Mouse (Mus musculus) lung, adult 18-20 months (tissue): ENCODE measurements around the gene Kcnj5.

Experiments used
- DNase-seq, 2 experiments: peaks; one replicate each; pipeline ENCODE4 v3.0.0; 2022; ENCODE audit warnings: mixed read lengths in 2 of 2

Gene Kcnj5

DNA sequence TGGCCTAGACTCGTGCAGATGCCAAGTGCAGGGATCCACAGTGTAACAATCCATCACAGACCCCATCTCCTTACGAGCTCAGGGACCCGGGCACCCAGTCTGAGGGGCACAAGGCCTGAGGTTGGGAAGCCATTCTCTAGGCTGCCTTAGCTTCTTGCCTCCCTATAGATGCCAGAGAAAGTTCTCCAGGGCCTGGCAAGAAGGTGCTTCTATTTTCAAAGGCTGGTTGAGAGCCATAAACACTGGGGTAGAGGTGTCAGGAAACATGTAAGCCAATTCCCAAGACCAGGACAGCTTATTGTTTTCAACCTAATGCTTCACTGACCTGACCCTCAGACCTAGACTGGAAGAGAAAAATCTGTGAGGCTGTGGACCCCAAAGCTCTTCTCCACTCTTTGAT lies 28.2 kb downstream of the Kcnj5 start:
- DNase-seq, result no peak

DNA sequence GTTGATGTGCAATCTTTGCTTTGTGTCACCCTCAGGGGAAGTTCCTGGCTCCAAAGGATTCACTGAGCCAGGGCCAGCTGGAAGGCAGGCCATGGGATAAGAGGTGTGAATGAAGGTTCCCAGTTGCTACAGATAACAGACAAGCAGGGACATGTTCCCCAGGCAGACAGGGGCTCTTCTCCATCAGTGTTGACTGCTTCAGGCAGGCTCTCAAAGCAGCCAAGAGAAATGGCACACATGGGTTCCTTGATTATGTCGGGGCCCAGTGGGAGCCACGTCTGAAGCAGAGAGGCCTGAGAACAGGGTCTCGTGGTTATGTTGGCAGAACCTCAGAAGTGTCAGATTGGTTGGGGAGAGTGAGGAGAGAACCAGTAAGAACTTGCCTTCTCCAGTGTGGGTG lies 30.1 kb downstream of the Kcnj5 start:
- DNase-seq, result peak; percentile 22 to 47

DNA sequence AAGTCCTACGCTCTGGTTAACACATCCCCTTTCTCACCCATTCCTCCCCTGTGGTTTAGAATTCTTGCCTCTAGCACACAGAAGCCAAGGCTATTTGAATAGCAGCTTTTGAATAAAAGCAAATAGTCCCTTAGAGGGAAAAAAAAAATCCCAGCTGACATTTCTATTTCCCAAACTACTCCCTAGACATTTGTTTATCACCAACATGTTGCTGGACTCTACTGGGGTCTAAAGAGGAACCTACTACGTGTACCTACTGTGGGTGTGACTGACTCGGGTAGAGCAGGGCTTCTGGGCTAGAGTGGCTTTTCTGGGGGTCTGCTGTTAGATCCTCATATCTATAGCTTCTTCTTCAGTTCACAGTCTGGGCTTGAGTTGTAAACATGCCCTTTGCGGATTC lies 31.9 kb downstream of the Kcnj5 start:
- no peak for DNase-seq

DNA sequence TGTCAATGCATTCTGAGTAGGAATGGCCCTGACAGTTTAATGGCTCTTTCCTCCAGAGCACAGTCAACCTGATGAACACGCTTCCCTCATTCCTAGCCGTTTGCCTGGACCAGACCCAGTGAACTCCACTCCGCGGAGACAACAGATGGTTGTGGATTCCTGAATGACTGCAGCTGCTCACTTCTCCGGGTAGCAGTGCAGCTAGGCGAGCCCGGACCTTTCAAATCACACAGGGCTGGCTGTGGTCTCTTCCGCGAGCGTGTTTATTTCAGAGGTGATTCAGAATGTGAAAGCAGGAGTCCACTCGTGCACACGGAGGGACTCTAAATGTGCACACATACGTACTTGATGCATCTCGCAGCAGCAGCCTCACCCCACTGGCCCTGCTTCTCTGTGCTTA lies 32.4 kb downstream of the Kcnj5 start:
- DNase-seq, result no peak

DNA sequence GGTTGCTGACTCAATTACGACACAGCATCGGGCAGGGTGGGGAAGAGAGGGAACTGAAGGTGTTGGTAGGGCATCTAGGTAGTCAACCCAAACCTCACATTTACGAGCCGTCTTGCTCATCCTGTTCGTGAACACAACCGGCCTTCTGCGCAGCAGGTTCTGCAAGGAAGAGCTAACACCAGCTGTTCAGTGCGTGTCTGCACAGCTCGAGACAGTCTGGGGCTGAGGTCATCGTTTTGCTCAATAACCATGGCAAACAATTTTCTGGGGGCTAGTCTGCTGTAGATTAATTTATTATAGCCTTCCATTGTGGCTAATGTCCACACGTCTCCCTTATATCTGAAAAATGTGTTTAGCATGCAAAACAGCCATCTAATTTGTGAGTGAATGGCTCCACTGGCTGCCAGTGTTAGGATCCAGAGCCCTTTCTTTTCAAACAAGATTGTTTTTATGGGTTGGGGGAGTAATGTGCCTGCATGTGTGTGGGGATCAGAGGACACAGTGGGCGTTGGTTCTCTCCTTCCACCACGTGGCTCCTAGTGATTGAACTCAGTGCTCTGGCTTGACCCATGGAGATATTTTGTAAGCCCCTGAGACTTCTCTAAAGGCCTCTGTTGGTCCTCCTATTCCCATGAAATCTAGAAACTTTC lies 41.5 kb downstream of the Kcnj5 start:
- DNase-seq, result no peak

DNA sequence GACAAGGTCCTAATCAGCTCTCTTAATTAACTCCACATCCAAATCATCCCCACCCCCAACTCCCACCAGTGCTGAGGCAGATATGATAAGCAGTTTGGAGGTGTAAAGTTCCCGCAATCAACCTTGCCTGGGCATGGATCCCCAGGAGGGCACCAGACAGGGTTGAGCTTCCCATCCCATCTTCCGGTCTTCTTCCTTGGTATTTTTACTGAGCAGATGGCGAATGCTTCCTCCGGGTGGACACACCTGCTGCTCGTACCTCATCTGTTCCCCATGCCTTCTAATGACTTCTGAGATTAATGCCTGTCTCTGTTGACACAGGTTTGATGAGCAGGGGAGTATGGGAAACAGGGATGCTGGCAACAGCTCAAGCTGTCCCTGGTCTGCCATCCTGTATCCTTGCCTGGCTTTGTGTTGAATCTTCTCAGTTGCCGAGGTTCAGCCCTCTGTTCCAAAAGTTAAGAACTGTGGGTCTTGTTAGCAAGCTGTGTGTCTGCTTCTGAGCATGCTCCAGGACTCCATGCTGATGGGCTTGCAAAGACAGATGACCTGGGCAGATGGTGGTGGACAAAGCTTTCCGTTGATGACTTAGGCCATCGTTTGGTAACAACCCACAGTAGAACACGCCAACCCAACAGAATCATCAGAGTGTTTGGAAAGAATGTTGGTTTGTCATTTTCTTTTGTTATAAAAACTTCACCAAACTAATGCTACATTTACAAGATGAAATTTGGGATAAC lies 48.9 kb downstream of the Kcnj5 start:
- no peak for DNase-seq

DNA sequence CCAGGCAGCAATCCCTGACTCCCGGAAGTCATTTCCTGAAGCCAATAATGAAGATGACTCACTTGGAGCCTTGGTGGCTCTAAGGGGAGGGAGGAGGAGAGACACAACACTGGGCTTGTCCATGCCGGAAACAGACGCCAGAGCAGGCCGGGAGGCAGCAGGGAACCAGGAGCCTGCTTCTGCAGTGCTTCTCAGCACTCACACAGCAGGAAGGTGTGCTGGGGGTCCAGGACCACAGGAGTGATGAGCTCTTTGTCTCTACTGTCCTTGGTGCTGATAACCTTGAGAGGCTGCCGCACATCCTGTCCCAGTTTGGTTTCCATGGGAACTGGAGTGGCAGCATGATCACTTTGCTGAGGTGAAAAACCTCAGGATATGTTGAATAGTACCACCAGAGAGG lies 51.5 kb downstream of the Kcnj5 start:
- DNase-seq, result peak in 1 of 2 experiments; percentile 5

DNA sequence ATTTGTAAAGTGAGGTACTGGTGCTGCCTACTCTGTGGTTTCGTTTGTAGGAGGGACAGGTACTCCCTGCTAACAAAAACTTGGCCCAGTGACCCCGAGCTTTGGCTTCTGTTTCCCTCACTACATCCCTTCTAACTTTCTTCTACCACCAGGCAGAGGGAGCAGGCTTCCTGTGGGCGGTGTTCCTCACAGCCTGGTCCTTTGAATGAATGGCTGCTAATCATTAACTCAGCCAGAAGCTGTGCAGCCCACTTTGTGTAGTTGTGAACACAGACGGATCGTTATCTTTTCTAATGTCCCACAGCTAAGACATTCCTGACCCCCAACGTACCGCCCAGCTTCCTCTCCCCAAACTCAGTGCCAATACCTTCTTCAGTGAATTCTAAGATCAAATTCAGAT lies 52.5 kb downstream of the Kcnj5 start:
- DNase-seq, result no peak

DNA sequence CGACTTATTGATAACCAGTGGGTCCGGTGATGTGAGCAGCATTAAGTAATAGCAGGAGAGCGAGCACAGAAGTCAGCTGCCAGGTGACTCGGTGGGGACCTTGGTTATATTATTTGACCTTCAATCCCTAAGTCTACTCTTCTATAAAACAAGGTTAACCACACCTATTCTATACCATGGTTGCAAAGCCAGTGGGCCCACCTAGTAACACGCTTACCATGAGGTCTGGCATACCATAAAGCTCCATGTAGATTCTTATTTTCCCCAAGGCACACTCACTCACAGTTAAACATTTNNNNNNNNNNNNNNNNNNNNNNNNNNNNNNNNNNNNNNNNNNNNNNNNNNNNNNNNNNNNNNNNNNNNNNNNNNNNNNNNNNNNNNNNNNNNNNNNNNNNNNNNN lies 60.6 kb downstream of the Kcnj5 start:
- DNase-seq, result no peak

DNA sequence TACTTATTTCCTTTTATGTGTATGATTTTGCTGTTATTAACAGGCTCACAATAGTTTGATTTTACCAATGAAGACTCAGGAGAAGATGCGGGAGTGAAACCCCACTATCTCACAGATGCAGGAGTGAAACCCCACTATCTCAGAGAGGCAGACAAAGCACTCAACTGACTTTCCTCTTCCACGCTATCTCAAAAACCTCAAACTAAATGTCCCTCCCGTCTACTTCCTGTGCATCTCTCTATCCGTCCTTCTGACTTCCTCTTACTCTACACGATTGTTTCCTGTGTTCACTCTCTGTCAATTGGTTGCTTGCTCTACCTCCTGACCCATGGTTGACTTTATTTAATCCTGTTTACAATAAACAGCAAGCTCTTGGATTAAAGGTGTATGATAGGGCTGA lies 63.7 kb downstream of the Kcnj5 start:
- no peak for DNase-seq

DNA sequence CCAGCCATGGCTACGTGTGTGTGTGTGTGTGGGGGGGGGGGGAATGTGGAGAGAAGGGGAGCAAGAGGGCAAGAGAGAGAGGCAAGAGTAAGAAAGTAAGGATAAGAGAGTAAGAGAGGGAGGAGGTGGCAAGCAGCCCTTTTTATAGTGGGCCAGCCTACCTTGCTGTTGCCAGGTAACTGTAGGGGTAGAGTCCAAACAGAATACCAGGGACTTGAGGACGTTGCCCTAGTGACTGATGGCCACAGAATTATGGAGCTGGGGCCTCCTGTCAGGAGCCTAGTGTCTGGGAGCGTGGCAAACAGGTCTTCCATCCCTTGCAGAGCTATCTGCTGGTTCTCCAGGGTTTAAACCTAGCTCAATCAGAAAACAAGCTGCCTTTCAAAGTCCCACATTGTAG lies 64.4 kb downstream of the Kcnj5 start:
- DNase-seq, result no peak

DNA sequence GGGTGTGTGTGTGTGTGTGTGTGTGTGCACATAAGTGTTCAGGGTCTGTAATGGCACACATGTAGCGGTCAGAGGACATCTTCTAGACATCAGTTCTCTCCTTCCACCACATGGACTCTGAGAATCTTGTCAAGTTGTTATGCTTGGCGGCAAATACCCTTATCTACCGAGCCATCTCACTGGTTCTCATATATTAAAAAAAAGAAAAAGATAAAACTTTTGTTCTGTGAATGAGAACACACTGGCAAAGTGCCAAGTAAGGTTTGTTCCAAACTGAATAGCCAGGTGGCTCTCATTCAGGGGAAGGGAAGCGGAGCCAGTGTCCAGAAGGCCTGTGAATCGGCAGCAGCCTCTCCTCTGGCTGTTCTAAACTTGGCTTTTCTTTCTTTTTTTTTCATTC lies 66.1 kb downstream of the Kcnj5 start:
- DNase-seq, result no peak

DNA sequence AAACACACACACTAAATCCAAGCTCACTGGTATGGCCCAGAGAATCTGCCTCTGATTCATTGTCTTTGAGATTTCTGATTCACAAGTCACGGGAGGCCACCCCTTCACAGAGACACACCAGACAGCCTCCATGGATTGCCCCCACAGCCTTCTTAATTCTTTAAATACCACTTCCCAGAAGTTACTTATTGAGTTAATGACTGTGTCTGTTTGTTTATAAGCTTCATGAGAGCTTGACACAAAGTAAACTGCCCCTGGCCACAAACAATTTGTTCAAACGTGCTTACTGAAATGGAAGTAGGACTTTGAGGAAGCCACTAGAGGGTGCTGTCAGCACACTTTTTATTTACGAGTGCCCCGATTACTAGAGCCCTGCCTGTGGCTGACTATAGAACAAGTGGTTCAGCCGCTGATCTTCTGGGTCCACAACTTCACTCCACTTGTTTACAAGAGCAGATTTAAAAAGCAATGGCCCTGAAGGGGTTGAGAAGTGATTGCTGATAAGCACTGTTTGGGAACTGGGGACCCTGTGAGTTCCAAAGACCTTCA lies 72.2 kb downstream of the Kcnj5 start:
- DNase-seq, result peak; percentile 39 to 72
